Mouse (Mus musculus): ENCODE results near the gene Casz1.

Gene Casz1

GRCm38 (mm10) chr4:148876166-148876565 lies 71.9 kb downstream of the Casz1 start:
- in situ Hi-C loops (cut with MboI), result no loop called here

GRCm38 (mm10) chr4:148876867-148877266 lies 72.6 kb downstream of the Casz1 start:
- in situ Hi-C loops (cut with MboI), result no loop called here

- in situ Hi-C loops (cut with MboI), result no loop called here
Observed at GRCm38 (mm10) chr4:148878192-148878983, 74.2 kb downstream of the Casz1 start.

GRCm38 (mm10) chr4:148878984-148879610 lies 74.9 kb downstream of the Casz1 start:
- in situ Hi-C loops (cut with MboI), result no loop called here

GRCm38 (mm10) chr4:148879631-148880030 lies 75.4 kb downstream of the Casz1 start:
- in situ Hi-C loops (cut with MboI), result no loop called here

- in situ Hi-C loops (cut with MboI), result no loop called here
Observed at GRCm38 (mm10) chr4:148881001-148881669, 76.9 kb downstream of the Casz1 start.

- in situ Hi-C loops (cut with MboI), result no loop called here
Observed at GRCm38 (mm10) chr4:148881838-148882237, 77.6 kb downstream of the Casz1 start.

- in situ Hi-C loops (cut with MboI), result no loop called here
Observed at GRCm38 (mm10) chr4:148882360-148882929, 78.2 kb downstream of the Casz1 start.

- in situ Hi-C loops (cut with MboI), result no loop called here
Observed at GRCm38 (mm10) chr4:148884596-148884995, 80.4 kb downstream of the Casz1 start.

GRCm38 (mm10) chr4:148885401-148885800 lies 81.2 kb downstream of the Casz1 start:
- in situ Hi-C loops (cut with MboI), result no loop called here

GRCm38 (mm10) chr4:148885921-148886540 lies 81.8 kb downstream of the Casz1 start:
- in situ Hi-C loops (cut with MboI), result no loop called here

- in situ Hi-C loops (cut with MboI), result no loop called here
Observed at GRCm38 (mm10) chr4:148888229-148888628, 84.0 kb downstream of the Casz1 start.

GRCm38 (mm10) chr4:148889011-148889410 lies 84.8 kb downstream of the Casz1 start:
- in situ Hi-C loops (cut with MboI), result no loop called here

GRCm38 (mm10) chr4:148890442-148890841 lies 86.2 kb downstream of the Casz1 start:
- in situ Hi-C loops (cut with MboI), result no loop called here

- in situ Hi-C loops (cut with MboI), result no loop called here
Observed at GRCm38 (mm10) chr4:148890892-148891838, 86.9 kb downstream of the Casz1 start.

- in situ Hi-C loops (cut with MboI), result no loop called here
Observed at GRCm38 (mm10) chr4:148896125-148896524, 91.9 kb downstream of the Casz1 start.

GRCm38 (mm10) chr4:148899927-148900294 lies 95.7 kb downstream of the Casz1 start:
- in situ Hi-C loops (cut with MboI), result no loop called here

GRCm38 (mm10) chr4:148900295-148901211 lies 96.3 kb downstream of the Casz1 start:
- in situ Hi-C loops (cut with MboI), result no loop called here

GRCm38 (mm10) chr4:148901275-148902052 lies 97.2 kb downstream of the Casz1 start:
- in situ Hi-C loops (cut with MboI), result no loop called here
